In genomic region chr17:56123161-56123560, GRCm38 (mm10) we compare ENCODE assay signal across 24 mouse cellular contexts. TPM values are rescaled to one million over a fixed set of nuclear protein-coding genes. Genes with fewer than 3 reads are reported as not detected.
DNase-seq lines count a peak whose midpoint lies in the region; ATAC-seq lines count a peak whose summit lies in the region.
"Had no signal": no experiment of that assay in that cellular context is flagged by ENCODE, and none has a peak within 500 bp of the region (broad histone marks: within the 10 kb centered on the region; RNA-seq: fewer than 3 reads in every experiment).

No protein-coding gene starts in this region.

- no peak overlapping the region for H3K4me3 ChIP-seq in heart, embryonic 12.5 days
- peak overlapping the region; percentile 10 for H3K4me3 ChIP-seq in megakaryocyte, embryonic 14.5 days (replicated peaks)
- H3K4me3 ChIP-seq: erythroblast, embryonic 14.5 days; gastrocnemius, adult 2 months; hindbrain, embryonic 13.5 days had no signal

- H3K4me1 ChIP-seq in heart, embryonic 12.5 days (replicated peaks): peaks cover 28% of the 10 kb centered on the region
- H3K4me1 ChIP-seq in megakaryocyte, embryonic 14.5 days: peaks cover 39% of the 10 kb centered on the region

- no peak overlapping the region for H3K27ac ChIP-seq in heart, embryonic 12.5 days (ENCODE audit: poor library complexity, severe bottlenecking)
- H3K27ac ChIP-seq: embryonic facial prominence, embryonic 15.5 days; gastrocnemius, adult 2 months; hindbrain, embryonic 13.5 days; intestine, embryonic 15.5 days had no signal

- H3K9ac ChIP-seq in heart, embryonic 12.5 days: no peak overlapping the region
- H3K9ac ChIP-seq: embryonic facial prominence, embryonic 15.5 days; hindbrain, embryonic 13.5 days; intestine, embryonic 15.5 days had no signal

- no peak overlapping the region for H3K4me2 ChIP-seq in heart, embryonic 12.5 days
- H3K4me2 ChIP-seq: hindbrain, embryonic 13.5 days had no signal

- peak; percentile 12 for DNase-seq in adrenal gland, postnatal 10 days
- no peak for DNase-seq in adrenal gland, adult 2 months
- peak; percentile 91 for DNase-seq in heart, adult 11 months
- no peak for DNase-seq in Muller cell, postnatal 12 days (ENCODE audit: inconsistent ontology term)
- DNase-seq: adrenal gland, postnatal 25 days; B cell, adult 2 months; cerebellum, adult 8-10 months; gastrocnemius, adult 2 months; gastrocnemius, postnatal 25 days; heart, postnatal 10 days; heart, postnatal 4 days; kidney, adult 18-20 months had no signal

- ATAC-seq in heart, embryonic 12.5 days (ENCODE audit: insufficient number of reproducible peaks, low FRiP score): no peak
- ATAC-seq in megakaryocyte, adult 5-6 weeks (ENCODE audit: poor library complexity, severe bottlenecking): no peak
- ATAC-seq: CD4-positive, CD25-positive, alpha-beta regulatory T cell, adult 4 months; intestine, embryonic 15.5 days had no signal

- H3K27me3 ChIP-seq in heart, embryonic 12.5 days (replicated peaks): peaks cover 74% of the 10 kb centered on the region
- peaks cover 44% of the 10 kb centered on the region for H3K27me3 ChIP-seq in megakaryocyte, embryonic 14.5 days (replicated peaks)

- peaks cover 16% of the 10 kb centered on the region for H3K9me3 ChIP-seq in heart, embryonic 12.5 days (replicated peaks)
- H3K9me3 ChIP-seq in megakaryocyte, embryonic 14.5 days: peaks cover 21% of the 10 kb centered on the region
- H3K9me3 ChIP-seq: intestine, embryonic 15.5 days had no signal

- no peaks in the 10 kb centered on the region for H3K36me3 ChIP-seq in heart, embryonic 12.5 days
- peaks cover 56% of the 10 kb centered on the region for H3K36me3 ChIP-seq in megakaryocyte, embryonic 14.5 days (replicated peaks; ENCODE audit: low read length)
- H3K36me3 ChIP-seq: embryonic facial prominence, embryonic 15.5 days; intestine, embryonic 15.5 days had no signal

- 80% methylated on average over 12 of the region's 12 CpGs for WGBS in heart, embryonic 12.5 days

RNA-seq across cellular contexts. Expression of gene Lrg1, which starts 1.4 kb away (rescaled TPM):
- 10 to 100 TPM; 41.0 to 55.6 TPM for total RNA-seq in adrenal gland, postnatal 10 days (2021)
- 10 to 100 TPM; 23.9 to 45.5 TPM for total RNA-seq in adrenal gland, adult 2 months (2021)
- polyA plus RNA-seq in adrenal gland, adult 2 months (2012; rRNA removed): 134 and 212 TPM in 2 replicates
- 0.18 TPM in 1 of 2 replicates, not detected in the other for polyA plus RNA-seq in heart, embryonic 12.5 days (2016; fragmentation: Nextera tagmentation; extraction: Ambion mirVana)
- 2.7 TPM in 1 of 2 replicates, not detected in the other for polyA plus RNA-seq in megakaryocyte, embryonic 14.5 days (2012; ENCODE audit: insufficient read depth, low replicate concordance)
- 17.6 and 20.1 TPM in 2 replicates for total RNA-seq in megakaryocyte, adult 5-6 weeks (2015)
- total RNA-seq in megakaryocyte, adult 5-6 weeks (2017): 23.9 and 33.9 TPM in 2 replicates
- polyA plus RNA-seq: CD4-positive, CD25-positive, alpha-beta regulatory T cell, adult 4 months; embryonic facial prominence, embryonic 11.5 days; forebrain, embryonic 10.5 days; forebrain, embryonic 14.5 days; hindbrain, embryonic 13.5 days had no signal

RNA-seq across cellular contexts. Expression of gene Plin5, which starts 5.8 kb away (rescaled TPM):
- total RNA-seq in adrenal gland, postnatal 10 days (2021): 100 to 1,000 TPM; 102 to 111 TPM
- 10 to 100 TPM; 59.5 to 71.9 TPM for total RNA-seq in adrenal gland, adult 2 months (2021)
- polyA plus RNA-seq in adrenal gland, adult 2 months (2012; rRNA removed): 42.9 and 91.7 TPM in 2 replicates
- 0.09 and 0.17 TPM in 2 replicates for polyA plus RNA-seq in heart, embryonic 12.5 days (2016; fragmentation: Nextera tagmentation; extraction: Ambion mirVana)
- not detected in 2 replicates for polyA plus RNA-seq in megakaryocyte, embryonic 14.5 days (2012; ENCODE audit: insufficient read depth, low replicate concordance)
- 0.18 TPM in 1 of 2 replicates, not detected in the other for total RNA-seq in megakaryocyte, adult 5-6 weeks (2015)
- total RNA-seq in megakaryocyte, adult 5-6 weeks (2017): 0.45 TPM in 1 of 2 replicates, not detected in the other
- total RNA-seq: granulocyte monocyte progenitor cell, adult 5-6 weeks had no signal
- polyA plus RNA-seq: CD4-positive, CD25-positive, alpha-beta regulatory T cell, adult 4 months; erythroblast, embryonic 14.5 days had no signal

RNA-seq across cellular contexts. Expression of gene Plin4, which starts 13.6 kb away (rescaled TPM):
- total RNA-seq in adrenal gland, postnatal 10 days (2021): 10 to 100 TPM; 75.7 to 89.2 TPM
- 100 to 1,000 TPM in 1 of 2 experiments, 10 to 100 TPM in 1; 92.6 to 121 TPM for total RNA-seq in adrenal gland, adult 2 months (2021)
- polyA plus RNA-seq in adrenal gland, adult 2 months (2012; rRNA removed): 100 and 184 TPM in 2 replicates
- 0.05 and 0.12 TPM in 2 replicates for polyA plus RNA-seq in heart, embryonic 12.5 days (2016; fragmentation: Nextera tagmentation; extraction: Ambion mirVana)
- not detected in 2 replicates for polyA plus RNA-seq in megakaryocyte, embryonic 14.5 days (2012; ENCODE audit: insufficient read depth, low replicate concordance)
- 0.09 TPM in 2 replicates for total RNA-seq in megakaryocyte, adult 5-6 weeks (2015)
- total RNA-seq in megakaryocyte, adult 5-6 weeks (2017): 0.18 TPM in 1 of 2 replicates, not detected in the other
- total RNA-seq: granulocyte monocyte progenitor cell, adult 5-6 weeks had no signal
- polyA plus RNA-seq: CD4-positive, CD25-positive, alpha-beta regulatory T cell, adult 4 months; embryonic facial prominence, embryonic 11.5 days; erythroblast, embryonic 14.5 days had no signal

RNA-seq across cellular contexts. Expression of gene Sema6b, which starts 17.0 kb away (rescaled TPM):
- total RNA-seq in adrenal gland, postnatal 10 days (2021): 10 to 100 TPM; 13.3 to 14.9 TPM
- 10 to 100 TPM in 1 of 2 experiments, 1 to 10 TPM in 1; 6.3 to 10.2 TPM for total RNA-seq in adrenal gland, adult 2 months (2021)
- 32.9 and 36.5 TPM in 2 replicates for polyA plus RNA-seq in adrenal gland, adult 2 months (2012; rRNA removed)
- polyA plus RNA-seq in heart, embryonic 12.5 days (2016; fragmentation: Nextera tagmentation; extraction: Ambion mirVana): 0.44 and 0.57 TPM in 2 replicates
- polyA plus RNA-seq in megakaryocyte, embryonic 14.5 days (2012; ENCODE audit: insufficient read depth, low replicate concordance): 19.4 and 37.0 TPM in 2 replicates
- 1.5 TPM in 2 replicates for total RNA-seq in megakaryocyte, adult 5-6 weeks (2015)
- total RNA-seq in megakaryocyte, adult 5-6 weeks (2017): 2.0 and 2.7 TPM in 2 replicates
- polyA plus RNA-seq: CD4-positive, CD25-positive, alpha-beta regulatory T cell, adult 4 months had no signal

RNA-seq across cellular contexts. Expression of gene Tnfaip8l1, which starts 39.1 kb away (rescaled TPM):
- total RNA-seq in adrenal gland, postnatal 10 days (2021): 10 to 100 TPM in 1 of 2 experiments, 1 to 10 TPM in 1; 9.5 to 11.0 TPM
- total RNA-seq in adrenal gland, adult 2 months (2021): 1 to 10 TPM; 2.0 to 2.4 TPM
- 4.2 and 6.7 TPM in 2 replicates for polyA plus RNA-seq in adrenal gland, adult 2 months (2012; rRNA removed)
- polyA plus RNA-seq in heart, embryonic 12.5 days (2016; fragmentation: Nextera tagmentation; extraction: Ambion mirVana): 4.8 and 5.0 TPM in 2 replicates
- polyA plus RNA-seq in megakaryocyte, embryonic 14.5 days (2012; ENCODE audit: insufficient read depth, low replicate concordance): 0.94 and 3.0 TPM in 2 replicates
- 4.3 and 4.4 TPM in 2 replicates for total RNA-seq in megakaryocyte, adult 5-6 weeks (2015)
- 3.2 and 4.8 TPM in 2 replicates for total RNA-seq in megakaryocyte, adult 5-6 weeks (2017)

Comparison
In these comparisons a context has a peak if more than half of its experiments do, and no peak if none do; other contexts are left out.
1. DNase-seq: peak in adrenal gland, postnatal 10 days (single experiment) and heart, adult 11 months (single experiment); none in adrenal gland, adult 2 months (single experiment) and Muller cell, postnatal 12 days (single experiment).
2. RNA of gene Plin5, which starts 5.8 kb away (total RNA-seq): 102 to 111 TPM in adrenal gland, postnatal 10 days and 59.5 to 71.9 TPM in adrenal gland, adult 2 months; 0.18 to 0.45 TPM in megakaryocyte, adult 5-6 weeks; every median in the first group is over 10 times any median in the second.
3. RNA of gene Plin4, which starts 13.6 kb away (total RNA-seq): 92.6 to 121 TPM in adrenal gland, adult 2 months and 75.7 to 89.2 TPM in adrenal gland, postnatal 10 days; 0.09 to 0.18 TPM in megakaryocyte, adult 5-6 weeks; every median in the first group is over 10 times any median in the second.